Mouse (Mus musculus): ENCODE data around the gene Plppr4. TPM values are rescaled to one million over a fixed set of nuclear protein-coding genes. Genes with fewer than 3 reads are reported as not detected.

Gene Plppr4
- polyA plus RNA-seq, 1 experiment from 2014 or later: 0.33 TPM

GRCm38 (mm10) chr3:117319671-117320070 lies 41.0 kb downstream of the Plppr4 start:
- no peak overlapping the region for H3K4me2 ChIP-seq (replicated peaks)
- no peak overlapping the region for H3K4me3 ChIP-seq (replicated peaks)
- 82% methylated on average over 3 of the region's 3 CpGs for WGBS
- ATAC-seq: no peak
- H3K36me3 ChIP-seq: no peaks in the 10 kb centered on the region
- no peaks in the 10 kb centered on the region for H3K27me3 ChIP-seq (replicated peaks)
- no peak overlapping the region for H3K9ac ChIP-seq
- H3K27ac ChIP-seq: no peak overlapping the region
- no peaks in the 10 kb centered on the region for H3K9me3 ChIP-seq
- H3K4me1 ChIP-seq (replicated peaks): no peaks in the 10 kb centered on the region

- 73% methylated on average over 4 of the region's 4 CpGs for WGBS
- no peaks in the 10 kb centered on the region for H3K27me3 ChIP-seq (replicated peaks)
- no peak overlapping the region for H3K9ac ChIP-seq
- no peaks in the 10 kb centered on the region for H3K4me1 ChIP-seq (replicated peaks)
- no peaks in the 10 kb centered on the region for H3K9me3 ChIP-seq
- H3K4me3 ChIP-seq (replicated peaks): no peak overlapping the region
- H3K36me3 ChIP-seq: no peaks in the 10 kb centered on the region
- ATAC-seq: no peak
- H3K27ac ChIP-seq: no peak overlapping the region
- no peak overlapping the region for H3K4me2 ChIP-seq (replicated peaks)
Measured at GRCm38 (mm10) chr3:117313339-117313738, 47.3 kb downstream of the Plppr4 start.

GRCm38 (mm10) chr3:117312097-117312496 lies 48.6 kb downstream of the Plppr4 start:
- Histone ChIP-seq H3K27me3 (replicated peaks) (no peaks in the 10 kb centered on the region), H3K36me3 (no peaks in the 10 kb centered on the region), H3K4me2 (replicated peaks) (no peak overlapping the region), H3K4me3 (replicated peaks) (no peak overlapping the region), H3K9me3 (no peaks in the 10 kb centered on the region), H3K27ac (no peak overlapping the region), H3K9ac (no peak overlapping the region), H3K4me1 (replicated peaks) (no peaks in the 10 kb centered on the region)
- ATAC-seq: no peak
- WGBS: 93% methylated on average over 7 of the region's 7 CpGs

- Histone ChIP-seq H3K9me3 (no peaks in the 10 kb centered on the region), H3K9ac (no peak overlapping the region), H3K4me3 (replicated peaks) (no peak overlapping the region), H3K36me3 (no peaks in the 10 kb centered on the region), H3K4me1 (replicated peaks) (no peaks in the 10 kb centered on the region), H3K27ac (no peak overlapping the region), H3K4me2 (replicated peaks) (no peak overlapping the region), H3K27me3 (replicated peaks) (no peaks in the 10 kb centered on the region)
- WGBS: 87% methylated on average over 2 of the region's 2 CpGs
- ATAC-seq: no peak
Measured at GRCm38 (mm10) chr3:117310801-117311368, 49.8 kb downstream of the Plppr4 start.

DNA sequence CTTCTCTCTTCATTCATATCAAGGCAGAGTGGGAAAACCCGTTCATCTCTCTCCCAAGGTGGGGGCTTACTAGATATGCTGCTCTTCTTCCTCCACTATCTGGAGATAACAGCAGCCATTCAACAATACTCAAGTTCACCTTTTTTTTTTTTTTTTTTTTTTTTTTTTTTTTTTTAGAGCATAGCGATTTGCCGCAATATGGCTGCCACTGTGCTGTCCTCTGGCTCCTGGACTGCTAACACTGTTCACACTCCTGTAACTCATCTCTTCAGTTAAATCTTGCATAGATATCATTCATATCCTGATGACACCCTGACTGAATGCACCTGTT lies 51.1 kb downstream of the Plppr4 start:
- Histone ChIP-seq H3K36me3 (no peaks in the 10 kb centered on the region), H3K27me3 (replicated peaks) (no peaks in the 10 kb centered on the region), H3K4me2 (replicated peaks) (no peak overlapping the region), H3K4me1 (replicated peaks) (no peaks in the 10 kb centered on the region), H3K27ac (no peak overlapping the region), H3K9me3 (no peaks in the 10 kb centered on the region), H3K9ac (no peak overlapping the region), H3K4me3 (replicated peaks) (no peak overlapping the region)
- 98% methylated on average over 3 of the region's 3 CpGs for WGBS
- no peak for ATAC-seq

DNA sequence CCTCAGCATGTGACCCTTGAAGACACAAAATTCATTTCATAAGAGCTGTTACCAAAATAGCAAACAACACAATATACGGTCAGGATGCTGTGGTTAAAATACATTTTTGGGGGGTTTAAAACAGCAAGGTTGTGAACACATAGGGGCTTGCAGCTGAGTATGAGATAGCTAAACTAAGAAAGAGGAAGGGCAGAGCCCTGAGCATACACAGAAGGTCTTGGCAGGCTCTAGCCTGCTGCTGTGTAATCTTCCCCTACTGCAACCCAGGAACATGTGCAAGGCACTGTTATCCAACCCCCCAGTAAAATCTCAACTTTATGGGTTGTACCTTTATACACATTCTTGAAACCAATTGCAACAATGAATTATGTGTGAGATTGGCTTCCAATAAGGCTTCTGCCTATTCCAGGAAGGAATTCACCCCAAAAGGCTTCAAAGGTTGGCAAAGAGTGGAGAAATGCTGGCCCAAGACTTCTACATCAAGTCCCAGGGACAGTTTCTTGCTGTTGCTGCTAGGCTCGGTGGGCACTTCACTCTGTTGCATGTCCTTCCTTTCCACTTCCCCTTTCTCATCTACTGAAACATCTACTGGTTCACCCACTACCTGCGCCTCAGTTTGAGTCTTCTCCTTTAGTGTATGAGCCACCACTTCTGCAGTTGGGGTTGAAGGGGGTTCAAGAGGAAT lies 51.6 kb downstream of the Plppr4 start:
- H3K36me3 ChIP-seq: no peaks in the 10 kb centered on the region
- no peaks in the 10 kb centered on the region for H3K4me1 ChIP-seq (replicated peaks)
- no peak overlapping the region for H3K4me3 ChIP-seq (replicated peaks)
- no peaks in the 10 kb centered on the region for H3K9me3 ChIP-seq
- H3K27ac ChIP-seq: no peak overlapping the region
- no peak for ATAC-seq
- H3K4me2 ChIP-seq (replicated peaks): no peak overlapping the region
- no peak overlapping the region for H3K9ac ChIP-seq
- 88% methylated on average over 3 of the region's 3 CpGs for WGBS
- no peaks in the 10 kb centered on the region for H3K27me3 ChIP-seq (replicated peaks)

DNA sequence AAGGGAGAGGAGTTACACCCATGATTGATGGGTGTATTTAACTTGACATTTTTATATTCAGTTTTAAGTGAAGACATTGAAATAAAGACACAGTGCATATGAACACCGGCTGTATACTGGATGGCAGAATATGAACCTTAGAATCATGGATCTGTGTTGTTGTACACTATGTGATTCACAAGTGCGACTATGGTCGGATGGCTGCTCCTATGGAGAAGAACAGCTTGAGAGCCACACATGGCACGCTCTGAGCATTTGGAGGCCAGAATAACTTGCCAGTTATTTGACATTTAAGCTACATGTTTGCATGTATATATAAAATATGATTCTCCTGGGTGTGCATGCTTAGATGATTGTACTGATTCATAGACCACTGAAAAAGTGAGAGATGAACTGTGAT lies 53.1 kb downstream of the Plppr4 start:
- no peak overlapping the region for H3K4me2 ChIP-seq (replicated peaks)
- ATAC-seq: no peak
- H3K36me3 ChIP-seq: no peaks in the 10 kb centered on the region
- H3K4me1 ChIP-seq (replicated peaks): no peaks in the 10 kb centered on the region
- no peak overlapping the region for H3K27ac ChIP-seq
- no peak overlapping the region for H3K4me3 ChIP-seq (replicated peaks)
- H3K27me3 ChIP-seq (replicated peaks): no peaks in the 10 kb centered on the region
- no peaks in the 10 kb centered on the region for H3K9me3 ChIP-seq
- 94% methylated on average over 4 of the region's 4 CpGs for WGBS
- H3K9ac ChIP-seq: no peak overlapping the region

DNA sequence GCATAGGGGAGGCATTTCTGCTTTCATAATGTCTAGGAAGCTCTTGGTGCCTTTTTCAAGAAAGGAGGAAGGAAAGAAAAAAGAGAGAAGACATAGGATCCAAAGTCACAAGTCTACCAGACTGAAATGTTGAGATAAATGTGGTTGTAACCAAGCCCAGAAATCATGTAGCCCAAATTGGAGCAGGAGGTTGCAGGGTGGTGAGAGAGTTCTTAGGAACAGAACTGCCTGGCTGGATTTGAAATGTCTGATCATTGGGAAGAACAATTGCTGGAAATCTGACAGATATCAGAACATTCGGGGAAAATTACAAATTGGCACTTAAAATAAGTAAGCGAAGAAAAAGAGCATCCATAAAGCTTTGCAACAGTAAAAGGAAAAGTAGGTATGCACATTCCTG lies 56.6 kb downstream of the Plppr4 start:
- no peak overlapping the region for H3K27ac ChIP-seq
- H3K4me2 ChIP-seq (replicated peaks): no peak overlapping the region
- no peak overlapping the region for H3K9ac ChIP-seq
- no peak for ATAC-seq
- no peaks in the 10 kb centered on the region for H3K36me3 ChIP-seq
- 86% methylated on average over 2 of the region's 2 CpGs for WGBS
- no peak overlapping the region for H3K4me3 ChIP-seq (replicated peaks)
- H3K4me1 ChIP-seq (replicated peaks): no peaks in the 10 kb centered on the region
- H3K27me3 ChIP-seq (replicated peaks): no peaks in the 10 kb centered on the region
- H3K9me3 ChIP-seq: no peaks in the 10 kb centered on the region

- 46% methylated on average over 1 of the region's 1 CpGs for WGBS
- no peak for ATAC-seq
- no peak overlapping the region for H3K27ac ChIP-seq
Measured at GRCm38 (mm10) chr3:117300735-117301271, 59.9 kb downstream of the Plppr4 start.

GRCm38 (mm10) chr3:117297735-117298134 lies 62.9 kb downstream of the Plppr4 start:
- 84% methylated on average over 1 of the region's 1 CpGs for WGBS
- no peaks in the 10 kb centered on the region for H3K27me3 ChIP-seq (replicated peaks)
- no peaks in the 10 kb centered on the region for H3K4me1 ChIP-seq (replicated peaks)
- H3K27ac ChIP-seq: no peak overlapping the region
- no peak overlapping the region for H3K4me2 ChIP-seq (replicated peaks)
- H3K9me3 ChIP-seq: no peaks in the 10 kb centered on the region
- no peak for ATAC-seq
- H3K4me3 ChIP-seq (replicated peaks): no peak overlapping the region
- no peak overlapping the region for H3K9ac ChIP-seq
- no peaks in the 10 kb centered on the region for H3K36me3 ChIP-seq

More at GRCm38 (mm10) chr3:117300735-117301271, 59.9 kb downstream of the Plppr4 start:
- Histone ChIP-seq H3K9ac (no peak overlapping the region), H3K9me3 (no peaks in the 10 kb centered on the region), H3K4me2 (replicated peaks) (no peak overlapping the region), H3K36me3 (no peaks in the 10 kb centered on the region), H3K4me3 (replicated peaks) (no peak overlapping the region), H3K27me3 (replicated peaks) (no peaks in the 10 kb centered on the region), H3K4me1 (replicated peaks) (no peaks in the 10 kb centered on the region)

GRCm38 (mm10) chr3:117294308-117294925 lies 66.3 kb downstream of the Plppr4 start:
- ATAC-seq: no peak
- WGBS: 81% methylated on average over 2 of the region's 2 CpGs

More at GRCm38 (mm10) chr3:117294308-117294925, 66.3 kb downstream of the Plppr4 start:
- Histone ChIP-seq H3K27me3 (replicated peaks) (no peaks in the 10 kb centered on the region), H3K27ac (no peak overlapping the region), H3K9me3 (no peaks in the 10 kb centered on the region), H3K4me2 (replicated peaks) (no peak overlapping the region), H3K4me1 (replicated peaks) (no peaks in the 10 kb centered on the region), H3K9ac (no peak overlapping the region), H3K36me3 (no peaks in the 10 kb centered on the region), H3K4me3 (replicated peaks) (no peak overlapping the region)

Data from intestine, embryonic 15.5 days (tissue).